Mouse (Mus musculus): Measurements from ENCODE around the gene Gm10300.

- TF ChIP-seq CTCF (IDR thresholded peaks at IDR 0.05; ENCODE audit: extremely low read depth, insufficient read depth, insufficient read length, insufficient replicate concordance) (no peak), POLR2A (IDR thresholded peaks at IDR 0.05; ENCODE audit: low read depth, low read length) (no peak)
Measured at GRCm38 (mm10) chr4:132077445-132077844, 2.9 kb downstream of the Gm10300 start.
